In the genomic region with DNA sequence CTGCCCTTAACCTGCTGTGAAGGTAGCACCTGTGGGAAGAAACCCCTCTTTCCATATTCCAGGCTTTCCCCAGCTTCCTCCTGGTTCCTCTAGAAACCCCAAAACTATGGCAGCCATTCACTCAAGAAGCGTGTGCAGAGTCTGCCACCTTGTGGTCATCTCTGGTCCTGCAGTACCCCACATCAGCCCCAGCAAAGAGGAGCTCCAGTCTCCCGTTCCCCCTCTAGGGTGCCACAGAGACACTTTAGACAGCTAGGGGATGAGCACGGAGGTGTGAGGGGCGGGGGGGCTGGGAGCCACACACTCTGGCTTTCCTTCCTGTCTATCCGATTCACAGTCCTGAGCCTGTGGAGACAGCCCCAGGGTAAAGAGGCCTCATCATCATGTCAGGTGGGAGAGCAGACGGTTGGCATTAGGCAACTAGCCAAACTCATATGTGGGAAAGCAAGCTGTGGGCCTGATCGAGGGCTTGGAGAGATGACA, we compare ENCODE assay signal across 8 mouse cellular contexts.
DNase-seq lines count a peak whose midpoint lies in the region; ATAC-seq lines count a peak whose summit lies in the region.

No protein-coding gene starts in this region.

- intact Hi-C loops in left cerebral cortex, postnatal 25 days (cut with DNase I), result loop anchor here (2.0 to 10.0 kb wide), 4 partner anchors 368 to 964 kb away; partner anchors contain the start of gene Lrfn2

- H3K4me2 ChIP-seq in intestine, embryonic 16.5 days (ENCODE audit: low read depth, low read length), result no peak overlapping the region
- H3K4me2 ChIP-seq in midbrain, embryonic 16.5 days (ENCODE audit: low read length), result no peak overlapping the region

- WGBS in intestine, embryonic 16.5 days, result 16% methylated on average over 7 of the region's 7 CpGs
- WGBS in midbrain, embryonic 16.5 days, result 16% methylated on average over 7 of the region's 7 CpGs

- no peaks in the 10 kb centered on the region for H3K36me3 ChIP-seq in intestine, embryonic 16.5 days (ENCODE audit: control insufficient read depth, insufficient read depth, low read length)
- no peaks in the 10 kb centered on the region for H3K36me3 ChIP-seq in midbrain, embryonic 16.5 days (ENCODE audit: control insufficient read depth, insufficient read depth, low read length)

- H3K4me1 ChIP-seq in intestine, embryonic 16.5 days (ENCODE audit: control insufficient read depth, insufficient read depth, low read length), result peaks cover 3% of the 10 kb centered on the region; the same call in 1 of the 2 replicates
- no peaks in the 10 kb centered on the region for H3K4me1 ChIP-seq in midbrain, embryonic 16.5 days (ENCODE audit: control insufficient read depth, insufficient read depth, low read length)

- H3K4me3 ChIP-seq in intestine, embryonic 16.5 days (ENCODE audit: low read length), result no peak overlapping the region
- no peak overlapping the region for H3K4me3 ChIP-seq in midbrain, embryonic 16.5 days (ENCODE audit: low read depth, low read length)

- DNase-seq in CD4-positive, CD25-positive, alpha-beta regulatory T cell, adult 2 months (ENCODE audit: low read depth, low spot score), result peak; percentile 68
- peak; percentile 88 to 93 for DNase-seq in cerebellum, postnatal 36 days
- DNase-seq in gastrocnemius, adult 8-10 months (ENCODE audit: low spot score in 2 of 2), result peak; percentile 41 to 48
- peak; percentile 83 to 91 for DNase-seq in left cerebral cortex, postnatal 25 days (ENCODE audit: low spot score in 2 of 2)
- DNase-seq in spleen, postnatal 10 days (ENCODE audit: low spot score in 2 of 2), result peak; percentile 43 to 71

- H3K9me3 ChIP-seq in intestine, embryonic 16.5 days (ENCODE audit: control insufficient read depth, low read length), result no peaks in the 10 kb centered on the region
- no peaks in the 10 kb centered on the region for H3K9me3 ChIP-seq in midbrain, embryonic 16.5 days (replicated peaks; ENCODE audit: control insufficient read depth, low read length, poor library complexity, severe bottlenecking)

- H3K9ac ChIP-seq in intestine, embryonic 16.5 days (ENCODE audit: low read depth, low read length), result no peak overlapping the region
- no peak overlapping the region for H3K9ac ChIP-seq in midbrain, embryonic 16.5 days (ENCODE audit: low read depth, low read length)

- no peaks in the 10 kb centered on the region for H3K27me3 ChIP-seq in intestine, embryonic 16.5 days (replicated peaks; ENCODE audit: control insufficient read depth, insufficient read depth, low read length)
- peaks cover 7% of the 10 kb centered on the region; the same call in 1 of the 2 replicates for H3K27me3 ChIP-seq in midbrain, embryonic 16.5 days (ENCODE audit: control insufficient read depth, insufficient read depth, low read depth, low read length)

- no peak for ATAC-seq in CD4-positive, CD25-positive, alpha-beta regulatory T cell, adult 4 months
- ATAC-seq in intestine, embryonic 16.5 days, result peak; percentile 48
- ATAC-seq in midbrain, embryonic 16.5 days, result peak; percentile 65

- H3K27ac ChIP-seq in intestine, embryonic 16.5 days (ENCODE audit: low read length), result no peak overlapping the region
- no peak overlapping the region for H3K27ac ChIP-seq in midbrain, embryonic 16.5 days (ENCODE audit: low read length)
